Comparison of ENCODE assay signal across 9 mouse cellular contexts in genomic region chr7:142666659-142667058, GRCm38 (mm10). TPM values are rescaled to one million over a fixed set of nuclear protein-coding genes. Genes with fewer than 3 reads are reported as not detected.
DNase-seq lines count a peak whose midpoint lies in the region; ATAC-seq and TF ChIP-seq lines count a peak whose summit lies in the region.
"Had no signal": no experiment of that assay in that cellular context is flagged by ENCODE, and none has a peak within 500 bp of the region (broad histone marks: within the 10 kb centered on the region; RNA-seq: fewer than 3 reads in every experiment).

TSS of gene Igf2 (minus strand) at chr7:142666816.

- no peak within 1 kb of the TSS for H3K4me2 ChIP-seq in lung, embryonic 16.5 days (ENCODE audit: low read depth, low read length)
- H3K4me2 ChIP-seq in hindbrain, embryonic 13.5 days, result no peak within 1 kb of the TSS

- peaks cover 6% of the 10 kb centered on the region; the same call in 1 of the 2 replicates for H3K36me3 ChIP-seq in lung, embryonic 16.5 days (ENCODE audit: control insufficient read depth, insufficient read depth, low read length)
- H3K36me3 ChIP-seq in hindbrain, embryonic 13.5 days, result no peaks in the 10 kb centered on the region
- H3K36me3 ChIP-seq in small intestine, adult 2 months (ENCODE audit: control insufficient read depth, insufficient read depth, low read length), result no peaks in the 10 kb centered on the region

- TF ChIP-seq POLR2A in small intestine, adult 2 months (IDR thresholded peaks at IDR 0.05; ENCODE audit: low read depth, low read length), result no peak

- H3K9ac ChIP-seq in lung, embryonic 16.5 days (ENCODE audit: low read length), result 0 out of 2 replicates have a peak within 1 kb of the TSS, but pooled peaks have one; percentile 5
- no peak within 1 kb of the TSS; the same call in 1 of the 2 replicates for H3K9ac ChIP-seq in hindbrain, embryonic 13.5 days

- TF ChIP-seq CTCF in gastrocnemius, adult 2 months (IDR thresholded peaks at IDR 0.05), result no peak
- TF ChIP-seq CTCF in small intestine, adult 2 months (IDR thresholded peaks at IDR 0.05; ENCODE audit: extremely low read depth, insufficient read length, insufficient replicate concordance, low read depth, low read length), result no peak

- intact Hi-C loops in gastrocnemius, adult 2 months (cut with DNase I), result no loop called here
- intact Hi-C loops in left cerebral cortex, postnatal 4 days (cut with DNase I), result no loop called here

- peaks cover 43% of the 10 kb centered on the region for H3K27me3 ChIP-seq in lung, embryonic 16.5 days (ENCODE audit: control insufficient read depth, insufficient read depth, low read depth, low read length)
- peaks cover 61% of the 10 kb centered on the region for H3K27me3 ChIP-seq in hindbrain, embryonic 13.5 days
- H3K27me3 ChIP-seq in small intestine, adult 2 months (ENCODE audit: control insufficient read depth, insufficient read depth, low read length), result peaks cover 32% of the 10 kb centered on the region

- DNase-seq in lung, postnatal 25 days (ENCODE audit: low spot score), result no peak
- no peak for DNase-seq in gastrocnemius, adult 2 months
- no peak for DNase-seq in left cerebral cortex, postnatal 4 days
- no peak for DNase-seq in right cerebral cortex, postnatal 25 days

- 48% methylated on average over 2 of the region's 2 CpGs for WGBS in lung, embryonic 16.5 days
- 58% methylated on average over 2 of the region's 2 CpGs for WGBS in hindbrain, embryonic 13.5 days
- WGBS in small intestine, adult 2 months, result 68% methylated on average over 2 of the region's 2 CpGs

- H3K4me1 ChIP-seq in lung, embryonic 16.5 days (replicated peaks; ENCODE audit: control insufficient read depth, insufficient read depth, low read length), result peaks cover 3% of the 10 kb centered on the region; the same call in 1 of the 2 replicates
- 0 out of 2 replicates have a peak, but pooled peaks cover 6% of the 10 kb centered on the region for H3K4me1 ChIP-seq in hindbrain, embryonic 13.5 days (replicated peaks)
- no peaks in the 10 kb centered on the region for H3K4me1 ChIP-seq in small intestine, adult 2 months (ENCODE audit: control insufficient read depth, insufficient read depth, insufficient read length, low read length)

- peak; percentile 52 for ATAC-seq in lung, embryonic 16.5 days (ENCODE audit: low read depth)
- ATAC-seq in hindbrain, embryonic 13.5 days (ENCODE audit: low FRiP score), result no peak
- ATAC-seq in megakaryocyte progenitor cell, adult 5-6 weeks (replicated peaks; ENCODE audit: poor library complexity), result no peak
- ATAC-seq: Patski had no signal

- H3K27ac ChIP-seq in lung, embryonic 16.5 days (ENCODE audit: low read length), result no peak within 1 kb of the TSS
- H3K27ac ChIP-seq in gastrocnemius, adult 2 months, result no peak within 1 kb of the TSS
- no peak within 1 kb of the TSS for H3K27ac ChIP-seq in hindbrain, embryonic 13.5 days
- H3K27ac ChIP-seq in small intestine, adult 2 months (ENCODE audit: insufficient read depth, low read depth, low read length), result no peak within 1 kb of the TSS

- H3K4me3 ChIP-seq in lung, embryonic 16.5 days (ENCODE audit: low read length), result no peak within 1 kb of the TSS
- H3K4me3 ChIP-seq in gastrocnemius, adult 2 months, result no peak within 1 kb of the TSS
- H3K4me3 ChIP-seq in hindbrain, embryonic 13.5 days, result no peak within 1 kb of the TSS
- no peak within 1 kb of the TSS for H3K4me3 ChIP-seq in small intestine, adult 2 months (ENCODE audit: low read depth, low read length)

- H3K9me3 ChIP-seq in lung, embryonic 16.5 days (ENCODE audit: control insufficient read depth, low read length), result peaks cover 23% of the 10 kb centered on the region
- H3K9me3 ChIP-seq in hindbrain, embryonic 13.5 days, result peaks cover 10% of the 10 kb centered on the region; the same call in 1 of the 2 replicates

RNA-seq across cellular contexts. Expression of gene Igf2, which starts in this region (rescaled TPM):
- 457 and 496 TPM in 2 replicates for polyA plus RNA-seq in lung, embryonic 16.5 days (2015; fragmentation: Nextera tagmentation; extraction: Ambion mirVana)
- total RNA-seq in gastrocnemius, adult 2 months (2021), result 10 to 100 TPM; 26.1 to 32.7 TPM
- 179 and 205 TPM in 2 replicates for polyA plus RNA-seq in hindbrain, embryonic 13.5 days (2015; fragmentation: Nextera tagmentation; extraction: Ambion mirVana)
- total RNA-seq in left cerebral cortex, postnatal 4 days (2021), result 100 to 1,000 TPM; 343 to 352 TPM
- polyA plus RNA-seq in small intestine, adult 2 months (2012; rRNA removed), result 9.0 and 71.0 TPM in 2 replicates
- not detected in 2 replicates for total RNA-seq in megakaryocyte progenitor cell, adult 5-6 weeks (2015)
- total RNA-seq in megakaryocyte progenitor cell, adult 5-6 weeks (2017), result not detected in 2 replicates

Comparison
In these comparisons a context has a peak if more than half of its experiments do, and no peak if none do; other contexts are left out.
1. RNA of gene Igf2 (total RNA-seq): 343 to 352 TPM in left cerebral cortex, postnatal 4 days and 26.1 to 32.7 TPM in gastrocnemius, adult 2 months; not detected in megakaryocyte progenitor cell, adult 5-6 weeks; every median in the first group is over 10 times any median in the second.
2. RNA of gene Igf2 (total RNA-seq): 343 to 352 TPM in left cerebral cortex, postnatal 4 days; 26.1 to 32.7 TPM in gastrocnemius, adult 2 months; every median in the first group is over 10 times any median in the second.